Mouse (Mus musculus) hindbrain, embryonic 11.5 days (tissue): ENCODE measurements around the gene Chgb. TPM values are rescaled to one million over a fixed set of nuclear protein-coding genes. Genes with fewer than 3 reads are reported as not detected.

Source experiments
- ATAC-seq: fragments of 200-750 bp; cut with Nextera tagmentation; 2 replicates; pipeline ENCODE4 v1.8.0; 2017; ENCODE audit warnings: mild to moderate bottlenecking, moderate TSS enrichment, moderate library complexity; ENCODE audit not compliant: low FRiP score
- DNase-seq: peaks from one replicate; pipeline ENCODE4 v3.0.0-alpha.2; 2015; ENCODE audit warnings: low spot score
- H3K27ac ChIP-seq: fragments of 300-500 bp; sonication (generic); 2 replicates; pipeline ENCODE4 v1.5.1; 2014; ENCODE audit warnings: mild to moderate bottlenecking, low read depth, low read length
- H3K27me3 ChIP-seq: fragments of 300-500 bp; sonication (generic); 2 replicates; pipeline ENCODE4 v1.6.1; 2014; ENCODE audit warnings: mild to moderate bottlenecking, low read length, moderate library complexity, mixed read lengths; ENCODE audit not compliant: control insufficient read depth, insufficient read depth
- H3K36me3 ChIP-seq: fragments of 300-500 bp; sonication (generic); 2 replicates; pipeline ENCODE4 v1.6.1; 2014; ENCODE audit warnings: mild to moderate bottlenecking, low read length, moderate library complexity, mixed read lengths; ENCODE audit not compliant: control insufficient read depth, insufficient read depth
- H3K4me1 ChIP-seq: fragments of 300-500 bp; sonication (generic); replicated peaks from 2 replicates; pipeline ENCODE4 v1.6.1; 2014; ENCODE audit warnings: low read length, mixed read lengths; ENCODE audit not compliant: control insufficient read depth, insufficient read depth
- H3K4me2 ChIP-seq: fragments of 300-500 bp; sonication (generic); replicated peaks from 2 replicates; pipeline ENCODE4 v1.6.1; 2014; ENCODE audit warnings: mild to moderate bottlenecking, low read depth, low read length
- H3K4me3 ChIP-seq: fragments of 300-500 bp; sonication (generic); 2 replicates; pipeline ENCODE4 v1.5.1; 2014; ENCODE audit warnings: low read depth, low read length
- H3K9ac ChIP-seq: fragments of 300-500 bp; sonication (generic); 2 replicates; pipeline ENCODE4 v1.6.1; 2014; ENCODE audit warnings: low read depth, low read length
- H3K9me3 ChIP-seq: fragments of 300-500 bp; sonication (generic); 2 replicates; pipeline ENCODE4 v1.6.1; 2016; ENCODE audit warnings: low read length; ENCODE audit not compliant: control insufficient read depth
- WGBS: fragments of 180-500 bp; shearing (Covaris S2); extraction: QIAGEN DNeasy Blood & Tissue Kit; methylation state at CpG from one replicate; pipeline ENCODE4 v1.1.7; 2014; 5-methylcytosine and 5-hydroxymethylcytosine counted together
- polyA plus RNA-seq: library from polyadenylated mRNA; unstranded; fragments of >200 nt; fragmentation: Nextera tagmentation; extraction: Ambion mirVana; gene quantifications from 2 replicates; pipeline ENCODE4 v1.2.1, GENCODE M21; 2014

Gene Chgb
- polyA plus RNA-seq, 1 experiment from 2014 or later: 27.5 TPM

GRCm38 (mm10) chr2:132794204-132794586 is 13.1 kb downstream of the Chgb start:
- Histone ChIP-seq H3K9me3 (no peaks in the 10 kb centered on the region), H3K27me3 (no peaks in the 10 kb centered on the region), H3K4me3 (no peak overlapping the region), H3K9ac (no peak overlapping the region), H3K36me3 (no peaks in the 10 kb centered on the region), H3K27ac (no peak overlapping the region), H3K4me2 (no peak overlapping the region), H3K4me1 (no peaks in the 10 kb centered on the region)
- 82% methylated on average over 7 of the region's 7 CpGs for WGBS
- DNase-seq: no peak
- ATAC-seq: no peak

GRCm38 (mm10) chr2:132802976-132803375 is 21.9 kb downstream of the Chgb start:
- peaks cover 12% of the 10 kb centered on the region for H3K36me3 ChIP-seq
- no peak for DNase-seq

DNA sequence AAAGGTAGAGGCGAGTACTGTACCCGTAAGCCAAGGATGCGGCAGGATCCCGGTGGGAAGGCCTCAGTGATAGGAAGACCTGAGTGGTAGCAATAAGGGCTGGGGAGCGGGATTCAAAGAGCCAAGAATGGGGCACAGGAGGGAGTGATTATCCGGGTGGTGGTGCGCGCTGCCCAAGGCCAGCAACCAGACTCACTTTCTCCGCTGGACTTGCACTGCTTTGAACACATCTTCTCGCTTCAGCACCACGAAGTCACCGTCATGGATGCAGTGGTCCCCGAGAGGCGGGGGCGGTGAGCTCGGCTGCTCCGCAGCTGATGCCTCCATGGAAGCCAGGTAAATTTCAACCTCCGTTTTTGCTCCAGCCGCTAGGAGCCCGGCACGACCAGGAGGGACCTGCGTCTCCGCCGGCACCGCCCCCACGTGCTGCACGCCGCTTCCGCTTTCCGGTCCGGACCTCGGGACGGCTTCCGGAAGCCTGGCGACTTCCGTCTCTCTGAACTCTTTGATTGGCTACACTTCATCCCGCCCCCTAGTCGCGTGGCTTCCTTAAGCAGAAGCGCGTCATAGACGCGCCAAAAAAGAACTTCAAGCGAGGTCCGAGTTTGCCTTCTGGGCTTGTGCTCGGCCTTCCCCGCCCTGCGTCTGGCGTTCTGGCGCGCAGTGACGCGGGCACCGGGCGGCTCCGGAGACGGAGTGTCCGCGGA is 34.7 kb downstream of the Chgb start, which contains the start of the genes Trmt6 and Mcm8:
Gene Trmt6 (minus strand): TSS at position 448 of the 707 bp plus-strand sequence.
Gene Mcm8 (plus strand): TSS at position 534 of the 707 bp plus-strand sequence.
- Histone ChIP-seq H3K4me3 (peak within 1 kb of the TSS; percentile 70), H3K9me3 (no peaks in the 10 kb centered on the region), H3K4me1 (peaks cover 3% of the 10 kb centered on the region; the same call in 1 of the 2 replicates), H3K4me2 (peak within 1 kb of the TSS; percentile 65), H3K36me3 (no peaks in the 10 kb centered on the region), H3K27me3 (no peaks in the 10 kb centered on the region), H3K9ac (peak within 1 kb of the TSS; percentile 65), H3K27ac (peak within 1 kb of the TSS; percentile 60; the same call in 1 of the 2 replicates)
- ATAC-seq (peak; percentile 100), DNase-seq (peak; percentile 96)
- under 1% methylated on average over 59 of the region's 59 CpGs for WGBS

More at GRCm38 (mm10) chr2:132802976-132803375, 21.9 kb downstream of the Chgb start:
- H3K27ac ChIP-seq: no peak overlapping the region
- H3K4me2 ChIP-seq: no peak overlapping the region
- H3K4me1 ChIP-seq: no peaks in the 10 kb centered on the region
- no peaks in the 10 kb centered on the region for H3K27me3 ChIP-seq
- no peak for ATAC-seq
- H3K4me3 ChIP-seq: no peak overlapping the region
- H3K9me3 ChIP-seq: no peaks in the 10 kb centered on the region
- 95% methylated on average over 2 of the region's 2 CpGs for WGBS
- H3K9ac ChIP-seq: no peak overlapping the region

- no peaks in the 10 kb centered on the region for H3K4me1 ChIP-seq
- no peak overlapping the region for H3K9ac ChIP-seq
- no peak for DNase-seq
- H3K4me2 ChIP-seq: no peak overlapping the region
- H3K9me3 ChIP-seq: no peaks in the 10 kb centered on the region
- no peak overlapping the region for H3K4me3 ChIP-seq
- no peak for ATAC-seq
- H3K36me3 ChIP-seq: 0 out of 2 replicates have a peak, but pooled peaks cover 2% of the 10 kb centered on the region
- no peaks in the 10 kb centered on the region for H3K27me3 ChIP-seq
- 96% methylated on average over 4 of the region's 4 CpGs for WGBS
- H3K27ac ChIP-seq: no peak overlapping the region
Measured at GRCm38 (mm10) chr2:132841071-132841470, 60.0 kb downstream of the Chgb start.

Other genes starting within 250 kb of the Chgb start
- gene Gpcpd1, start 193.5 kb upstream of the Chgb start, polyA plus RNA-seq: 48.5 and 52.1 TPM in 2 replicates
- gene Shld1, start 94.3 kb upstream of the Chgb start, polyA plus RNA-seq: 18.0 and 20.0 TPM in 2 replicates
- 30.0 and 30.7 TPM in 2 replicates for gene Trmt6, start 34.8 kb downstream of the Chgb start, polyA plus RNA-seq
- gene Mcm8, start 34.9 kb downstream of the Chgb start, polyA plus RNA-seq: 18.8 and 23.5 TPM in 2 replicates
- gene Crls1, start 65.4 kb downstream of the Chgb start, polyA plus RNA-seq: 11.5 and 21.7 TPM in 2 replicates
- gene Lrrn4, start 99.6 kb downstream of the Chgb start, polyA plus RNA-seq: 0.35 TPM in 1 of 2 replicates, not detected in the other
- 1.6 and 6.0 TPM in 2 replicates for gene Fermt1, start 164.6 kb downstream of the Chgb start, polyA plus RNA-seq